Mouse (Mus musculus) lung, embryonic 16.5 days (tissue): Measurements from ENCODE around the gene Cerk. TPM values are rescaled to one million over a fixed set of nuclear protein-coding genes. Genes with fewer than 3 reads are reported as not detected.
A peak's percentile ranks its signal among the peaks of the same experiment; 100 is the strongest.

ENCODE experiments used
- ATAC-seq: fragments of 200-750 bp; cut with Nextera tagmentation; 2 replicates; pipeline ENCODE4 v1.8.0; 2017; ENCODE audit warnings: low read depth, mild to moderate bottlenecking, moderate library complexity
- H3K27ac ChIP-seq: fragments of 300-500 bp; sonication (generic); 2 replicates; pipeline ENCODE4 v1.5.1; 2014; ENCODE audit warnings: mild to moderate bottlenecking, control low read depth, low read length
- H3K27me3 ChIP-seq: fragments of 300-500 bp; sonication (generic); 2 replicates; pipeline ENCODE4 v1.6.1; 2014; ENCODE audit warnings: low read depth, low read length, mixed read lengths; ENCODE audit not compliant: control insufficient read depth, insufficient read depth
- H3K36me3 ChIP-seq: fragments of 300-500 bp; sonication (generic); 2 replicates; pipeline ENCODE4 v1.6.1; 2014; ENCODE audit warnings: low read length; ENCODE audit not compliant: control insufficient read depth, insufficient read depth
- H3K4me1 ChIP-seq: fragments of 300-500 bp; sonication (generic); replicated peaks from 2 replicates; pipeline ENCODE4 v1.6.1; 2014; ENCODE audit warnings: low read length, mixed read lengths; ENCODE audit not compliant: control insufficient read depth, insufficient read depth
- H3K4me2 ChIP-seq: fragments of 300-500 bp; sonication (generic); 2 replicates; pipeline ENCODE4 v1.6.1; 2014; ENCODE audit warnings: low read depth, low read length, control low read depth
- H3K4me3 ChIP-seq: fragments of 300-500 bp; sonication (generic); 2 replicates; pipeline ENCODE4 v1.5.1; 2014; ENCODE audit warnings: mild to moderate bottlenecking, low read length, control low read depth
- H3K9ac ChIP-seq: fragments of 300-500 bp; sonication (generic); 2 replicates; pipeline ENCODE4 v1.6.1; 2014; ENCODE audit warnings: low read length, control low read depth
- H3K9me3 ChIP-seq: fragments of 300-500 bp; sonication (generic); 2 replicates; pipeline ENCODE4 v1.6.1; 2016; ENCODE audit warnings: low read length; ENCODE audit not compliant: control insufficient read depth
- WGBS: fragments of 180-500 bp; shearing (Covaris S2); extraction: QIAGEN DNeasy Blood & Tissue Kit; methylation state at CpG from one replicate; pipeline ENCODE4 v1.1.7; 2014; 5-methylcytosine and 5-hydroxymethylcytosine counted together
- polyA plus RNA-seq: library from polyadenylated mRNA; unstranded; fragments of >200 nt; fragmentation: Nextera tagmentation; extraction: Ambion mirVana; gene quantifications from 2 replicates; pipeline ENCODE4 v1.2.1, GENCODE M21; 2015

The Cerk gene
- polyA plus RNA-seq, 1 experiment from 2014 or later, result 26.4 TPM

GRCm38 (mm10) chr15:86095722-86096603 lies 90.0 kb downstream of the Cerk start:
- WGBS, result 77% methylated on average over 17 of the region's 17 CpGs
- no peaks in the 10 kb centered on the region for H3K27me3 ChIP-seq
- H3K4me2 ChIP-seq, result no peak overlapping the region
- no peaks in the 10 kb centered on the region for H3K36me3 ChIP-seq
- H3K9ac ChIP-seq, result no peak overlapping the region
- H3K27ac ChIP-seq, result peak overlapping the region; percentile 45; the same call in 1 of the 2 replicates
- H3K4me1 ChIP-seq, result peaks cover 13% of the 10 kb centered on the region
- no peak for ATAC-seq
- no peaks in the 10 kb centered on the region for H3K9me3 ChIP-seq
- no peak overlapping the region for H3K4me3 ChIP-seq

GRCm38 (mm10) chr15:86094324-86095121 lies 91.4 kb downstream of the Cerk start:
- no peaks in the 10 kb centered on the region for H3K36me3 ChIP-seq
- no peaks in the 10 kb centered on the region for H3K27me3 ChIP-seq
- no peak overlapping the region for H3K4me2 ChIP-seq
- H3K27ac ChIP-seq, result no peak overlapping the region
- H3K4me1 ChIP-seq, result peaks cover 23% of the 10 kb centered on the region
- no peak for ATAC-seq
- no peak overlapping the region for H3K4me3 ChIP-seq
- H3K9me3 ChIP-seq, result no peaks in the 10 kb centered on the region
- WGBS, result 69% methylated on average over 10 of the region's 10 CpGs
- no peak overlapping the region for H3K9ac ChIP-seq

GRCm38 (mm10) chr15:86093236-86093635 lies 92.7 kb downstream of the Cerk start:
- Histone ChIP-seq H3K27me3 (no peaks in the 10 kb centered on the region), H3K36me3 (no peaks in the 10 kb centered on the region), H3K27ac (peak overlapping the region; percentile 28; the same call in 1 of the 2 replicates), H3K4me3 (no peak overlapping the region), H3K4me2 (no peak overlapping the region), H3K4me1 (peaks cover 29% of the 10 kb centered on the region), H3K9ac (no peak overlapping the region), H3K9me3 (no peaks in the 10 kb centered on the region)
- 94% methylated on average over 1 of the region's 1 CpGs for WGBS
- no peak for ATAC-seq

GRCm38 (mm10) chr15:86091998-86092670 lies 93.8 kb downstream of the Cerk start:
- 70% methylated on average over 12 of the region's 12 CpGs for WGBS
- H3K27ac ChIP-seq, result peak overlapping the region; percentile 59
- peaks cover 38% of the 10 kb centered on the region for H3K4me1 ChIP-seq
- H3K4me3 ChIP-seq, result no peak overlapping the region
- H3K36me3 ChIP-seq, result no peaks in the 10 kb centered on the region
- no peak overlapping the region for H3K4me2 ChIP-seq
- no peaks in the 10 kb centered on the region for H3K27me3 ChIP-seq
- ATAC-seq, result peak; percentile 48; the same call in 1 of the 2 replicates
- H3K9ac ChIP-seq, result peak overlapping the region; percentile 33
- H3K9me3 ChIP-seq, result no peaks in the 10 kb centered on the region

- Histone ChIP-seq H3K27me3 (no peaks in the 10 kb centered on the region), H3K4me2 (no peak overlapping the region), H3K4me3 (no peak overlapping the region), H3K9ac (peak overlapping the region; percentile 33), H3K27ac (peak overlapping the region; percentile 59), H3K36me3 (no peaks in the 10 kb centered on the region), H3K9me3 (no peaks in the 10 kb centered on the region), H3K4me1 (peaks cover 45% of the 10 kb centered on the region)
- ATAC-seq, result no peak
- 90% methylated on average over 23 of the region's 23 CpGs for WGBS
These were observed 94.5 kb downstream of the Cerk start for GRCm38 (mm10) chr15:86091201-86091997.

- no peaks in the 10 kb centered on the region for H3K36me3 ChIP-seq
- H3K27me3 ChIP-seq, result no peaks in the 10 kb centered on the region
- H3K27ac ChIP-seq, result peak overlapping the region; percentile 68
- H3K9ac ChIP-seq, result 0 out of 2 replicates have a peak overlapping the region, but pooled peaks have one; percentile 12
- WGBS, result 87% methylated on average over 8 of the region's 8 CpGs
- H3K4me3 ChIP-seq, result no peak overlapping the region
- ATAC-seq, result no peak
- H3K4me2 ChIP-seq, result no peak overlapping the region
- no peaks in the 10 kb centered on the region for H3K9me3 ChIP-seq
- peaks cover 54% of the 10 kb centered on the region for H3K4me1 ChIP-seq
These were observed 95.4 kb downstream of the Cerk start for GRCm38 (mm10) chr15:86090578-86090977.

- 0 out of 2 replicates have a peak overlapping the region, but pooled peaks have one; percentile 12 for H3K9ac ChIP-seq
- no peaks in the 10 kb centered on the region for H3K9me3 ChIP-seq
- H3K4me3 ChIP-seq, result no peak overlapping the region
- 37% methylated on average over 11 of the region's 11 CpGs for WGBS
- no peaks in the 10 kb centered on the region for H3K27me3 ChIP-seq
- ATAC-seq, result peak; percentile 72
- peaks cover 59% of the 10 kb centered on the region for H3K4me1 ChIP-seq
- H3K36me3 ChIP-seq, result no peaks in the 10 kb centered on the region
- H3K27ac ChIP-seq, result peak overlapping the region; percentile 68
- no peak overlapping the region for H3K4me2 ChIP-seq
These were observed 95.9 kb downstream of the Cerk start for GRCm38 (mm10) chr15:86089991-86090529.
